Mouse (Mus musculus) midbrain, embryonic 10.5 days (tissue): ENCODE data around the gene Mxd3. TPM values are rescaled to one million over a fixed set of nuclear protein-coding genes. Genes with fewer than 3 reads are reported as not detected.
A peak's percentile ranks its signal among the peaks of the same experiment; 100 is the strongest.

ENCODE experiments used
- DNase-seq: peaks from one replicate; pipeline ENCODE4 v3.0.0-alpha.2; 2017; ENCODE audit warnings: low spot score
- H3K27ac ChIP-seq: fragments of 300-500 bp; sonication (generic); replicated peaks from 2 replicates; pipeline ENCODE4 v1.5.1; 2016; ENCODE audit warnings: mild to moderate bottlenecking
- H3K27me3 ChIP-seq: fragments of 300-500 bp; sonication (generic); 2 replicates; pipeline ENCODE4 v1.6.1; 2016; ENCODE audit warnings: low read depth, mild to moderate bottlenecking; ENCODE audit not compliant: poor library complexity, severe bottlenecking
- H3K36me3 ChIP-seq: fragments of 300-500 bp; sonication (generic); 2 replicates; pipeline ENCODE4 v1.6.1; 2016; ENCODE audit warnings: mild to moderate bottlenecking, moderate library complexity
- H3K4me1 ChIP-seq: fragments of 300-500 bp; sonication (generic); 2 replicates; pipeline ENCODE4 v1.6.1; 2016
- H3K4me3 ChIP-seq: fragments of 300-500 bp; sonication (generic); 2 replicates; pipeline ENCODE4 v1.5.1; 2016; ENCODE audit warnings: mild to moderate bottlenecking, moderate library complexity
- H3K9me3 ChIP-seq: fragments of 300-500 bp; sonication (generic); replicated peaks from 2 replicates; pipeline ENCODE4 v1.6.1; 2016; ENCODE audit warnings: mild to moderate bottlenecking
- WGBS: fragments of 180-500 bp; shearing (Covaris S2); methylation state at CpG from one replicate; pipeline ENCODE4 v1.1.7; 2016; 5-methylcytosine and 5-hydroxymethylcytosine counted together
- polyA plus RNA-seq: library from polyadenylated mRNA; unstranded; fragments of >200 nt; fragmentation: Nextera tagmentation; extraction: Ambion mirVana; gene quantifications from 2 replicates; pipeline ENCODE4 v1.2.1, GENCODE M21; 2016

Mxd3 gene
- polyA plus RNA-seq, 1 experiment from 2014 or later = 24.2 TPM

GRCm38 (mm10) chr13:55361145-55361544 lies 31.5 kb upstream of the Mxd3 start:
- Histone ChIP-seq H3K36me3 (peaks cover 51% of the 10 kb centered on the region), H3K27me3 (no peaks in the 10 kb centered on the region), H3K9me3 (no peaks in the 10 kb centered on the region), H3K4me1 (peaks cover 25% of the 10 kb centered on the region), H3K27ac (no peak overlapping the region), H3K4me3 (peak overlapping the region; percentile 97)
- DNase-seq = no peak

- no peak overlapping the region for H3K27ac ChIP-seq
- WGBS = 94% methylated on average over 11 of the region's 11 CpGs
- no peak for DNase-seq
- H3K27me3 ChIP-seq = no peaks in the 10 kb centered on the region
- no peaks in the 10 kb centered on the region for H3K9me3 ChIP-seq
- no peak overlapping the region for H3K4me3 ChIP-seq
- H3K4me1 ChIP-seq = peaks cover 3% of the 10 kb centered on the region; the same call in 1 of the 2 replicates
- H3K36me3 ChIP-seq = peaks cover 78% of the 10 kb centered on the region
Measured at GRCm38 (mm10) chr13:55346745-55347144, 17.1 kb upstream of the Mxd3 start.

- 90% methylated on average over 7 of the region's 7 CpGs for WGBS
- Histone ChIP-seq H3K4me3 (no peak overlapping the region), H3K27me3 (no peaks in the 10 kb centered on the region), H3K27ac (no peak overlapping the region), H3K36me3 (peaks cover 55% of the 10 kb centered on the region), H3K4me1 (peaks cover 3% of the 10 kb centered on the region; the same call in 1 of the 2 replicates), H3K9me3 (no peaks in the 10 kb centered on the region)
- no peak for DNase-seq
Measured at GRCm38 (mm10) chr13:55344286-55344685, 14.7 kb upstream of the Mxd3 start.

GRCm38 (mm10) chr13:55342469-55342868 lies 12.8 kb upstream of the Mxd3 start:
- H3K36me3 ChIP-seq = peaks cover 38% of the 10 kb centered on the region
- H3K9me3 ChIP-seq = no peaks in the 10 kb centered on the region
- peaks cover 5% of the 10 kb centered on the region for H3K4me1 ChIP-seq
- H3K27me3 ChIP-seq = no peaks in the 10 kb centered on the region
- H3K4me3 ChIP-seq = no peak overlapping the region
- 53% methylated on average over 11 of the region's 11 CpGs for WGBS
- no peak for DNase-seq
- no peak overlapping the region for H3K27ac ChIP-seq

- Histone ChIP-seq H3K9me3 (no peaks in the 10 kb centered on the region), H3K27me3 (no peaks in the 10 kb centered on the region), H3K4me3 (no peak overlapping the region), H3K36me3 (peaks cover 6% of the 10 kb centered on the region), H3K27ac (no peak overlapping the region), H3K4me1 (peaks cover 10% of the 10 kb centered on the region)
- 45% methylated on average over 2 of the region's 2 CpGs for WGBS
- DNase-seq = no peak
Measured at GRCm38 (mm10) chr13:55339259-55339658, 9.6 kb upstream of the Mxd3 start.

GRCm38 (mm10) chr13:55338131-55339054 lies 8.8 kb upstream of the Mxd3 start:
- H3K27ac ChIP-seq = no peak overlapping the region
- H3K27me3 ChIP-seq = no peaks in the 10 kb centered on the region
- H3K36me3 ChIP-seq = no peaks in the 10 kb centered on the region
- H3K4me1 ChIP-seq = peaks cover 10% of the 10 kb centered on the region
- no peaks in the 10 kb centered on the region for H3K9me3 ChIP-seq
- H3K4me3 ChIP-seq = no peak overlapping the region
- WGBS = 71% methylated on average over 12 of the region's 12 CpGs
- no peak for DNase-seq

- Histone ChIP-seq H3K27me3 (no peaks in the 10 kb centered on the region), H3K4me1 (peaks cover 7% of the 10 kb centered on the region), H3K27ac (no peak overlapping the region), H3K4me3 (no peak overlapping the region), H3K9me3 (no peaks in the 10 kb centered on the region), H3K36me3 (no peaks in the 10 kb centered on the region)
- WGBS = 75% methylated on average over 10 of the region's 10 CpGs
- no peak for DNase-seq
Measured at GRCm38 (mm10) chr13:55337341-55337975, 7.8 kb upstream of the Mxd3 start.

GRCm38 (mm10) chr13:55335701-55336100 lies 6.1 kb upstream of the Mxd3 start:
- DNase-seq = no peak
- no peaks in the 10 kb centered on the region for H3K9me3 ChIP-seq
- WGBS = 84% methylated on average over 4 of the region's 4 CpGs
- H3K4me3 ChIP-seq = no peak overlapping the region
- H3K4me1 ChIP-seq = peaks cover 14% of the 10 kb centered on the region
- no peak overlapping the region for H3K27ac ChIP-seq
- no peaks in the 10 kb centered on the region for H3K36me3 ChIP-seq
- 0 out of 2 replicates have a peak, but pooled peaks cover 14% of the 10 kb centered on the region for H3K27me3 ChIP-seq

GRCm38 (mm10) chr13:55332331-55332730 lies 2.7 kb upstream of the Mxd3 start:
- Histone ChIP-seq H3K27me3 (peaks cover 25% of the 10 kb centered on the region), H3K27ac (no peak overlapping the region), H3K4me1 (peaks cover 45% of the 10 kb centered on the region), H3K9me3 (no peaks in the 10 kb centered on the region), H3K36me3 (no peaks in the 10 kb centered on the region), H3K4me3 (no peak overlapping the region)
- WGBS = 94% methylated on average over 3 of the region's 3 CpGs
- no peak for DNase-seq

- H3K36me3 ChIP-seq = peaks cover 15% of the 10 kb centered on the region
- H3K4me1 ChIP-seq = peaks cover 46% of the 10 kb centered on the region
- H3K27me3 ChIP-seq = peaks cover 25% of the 10 kb centered on the region
- H3K27ac ChIP-seq = peak overlapping the region; percentile 98
- no peaks in the 10 kb centered on the region for H3K9me3 ChIP-seq
- no peak for DNase-seq
- 51% methylated on average over 14 of the region's 14 CpGs for WGBS
- peak overlapping the region; percentile 77 for H3K4me3 ChIP-seq
Measured at GRCm38 (mm10) chr13:55330567-55331400, 1.2 kb upstream of the Mxd3 start.

GRCm38 (mm10) chr13:55329109-55329682 lies 427 bp downstream of the Mxd3 start:
- Histone ChIP-seq H3K4me1 (peaks cover 46% of the 10 kb centered on the region), H3K36me3 (peaks cover 31% of the 10 kb centered on the region), H3K4me3 (peak overlapping the region; percentile 77), H3K27ac (peak overlapping the region; percentile 98), H3K9me3 (no peaks in the 10 kb centered on the region), H3K27me3 (peaks cover 25% of the 10 kb centered on the region)
- DNase-seq = no peak
- 1% methylated on average over 29 of the region's 29 CpGs for WGBS

GRCm38 (mm10) chr13:55328641-55329040 lies 982 bp downstream of the Mxd3 start:
- peak overlapping the region; percentile 98; the same call in 1 of the 2 replicates for H3K27ac ChIP-seq
- H3K27me3 ChIP-seq = peaks cover 25% of the 10 kb centered on the region
- WGBS = 85% methylated on average over 4 of the region's 4 CpGs
- peaks cover 36% of the 10 kb centered on the region for H3K36me3 ChIP-seq
- H3K9me3 ChIP-seq = no peaks in the 10 kb centered on the region
- DNase-seq = no peak
- H3K4me1 ChIP-seq = peaks cover 51% of the 10 kb centered on the region
- peak overlapping the region; percentile 77 for H3K4me3 ChIP-seq
